Mouse (Mus musculus): Measurements from ENCODE around the gene Nfkbiz. TPM values are rescaled to one million over a fixed set of nuclear protein-coding genes. Genes with fewer than 3 reads are reported as not detected.

The Nfkbiz gene
- total and polyA plus RNA-seq, 3 experiments, result 1.3 to 2.4 TPM; not detected in 1

GRCm38 (mm10) chr16:55820161-55820915, 18.4 kb downstream of the Nfkbiz start:
- Histone ChIP-seq H3K9me3 (replicated peaks; ENCODE audit: insufficient read depth, low read length) (no peaks in the 10 kb centered on the region), H3K36me3 (ENCODE audit: control insufficient read depth in 1 of 2, insufficient read depth in 2 of 2, low read length in 2 of 2) (peaks cover 4 to 12% of the 10 kb centered on the region in 2 experiments; a peak in 3 of 4 replicates), H3K79me2 (ENCODE audit: control insufficient read depth, insufficient read depth, low read length, poor library complexity) (peaks cover 9% of the 10 kb centered on the region), H3K4me3 (ENCODE audit: control insufficient read depth in 1 of 2, insufficient read depth in 1 of 2, low read depth in 2 of 2, low read length in 2 of 2) (no peak overlapping the region; a peak in 1 of 4 replicates), H3K4me1 (ENCODE audit: control insufficient read depth in 1 of 2, insufficient read depth in 2 of 2, low read length in 2 of 2) (peaks cover 2 to 11% of the 10 kb centered on the region in 2 experiments), H3K9ac (ENCODE audit: control insufficient read depth, low read depth, low read length, poor library complexity, severe bottlenecking) (no peak overlapping the region), H3K27me3 (ENCODE audit: control insufficient read depth in 1 of 2, insufficient read depth in 2 of 2, low read length in 2 of 2) (no peaks in the 10 kb centered on the region), H3K27ac (ENCODE audit: control insufficient read depth, low read depth, low read length) (no peak overlapping the region)
- TF ChIP-seq KAT2A (conservative IDR thresholded peaks at IDR 0.05; ENCODE audit: low read depth, low read length), result no peak
- TF ChIP-seq MEF2A (IDR thresholded peaks at IDR 0.05; ENCODE audit: extremely low read depth, insufficient replicate concordance, low read depth, low read length, poor library complexity, severe bottlenecking), result no peak
- no peak for TF ChIP-seq ZMIZ1 (IDR thresholded peaks at IDR 0.05; ENCODE audit: low read depth, low read length)
- TF ChIP-seq USF1 (IDR thresholded peaks at IDR 0.05; ENCODE audit: low read depth, low read length), result no peak
- no peak for TF ChIP-seq MAZ (IDR thresholded peaks at IDR 0.05; ENCODE audit: low read depth, low read length)
- no peak for TF ChIP-seq POLR2AphosphoS5 (IDR thresholded peaks at IDR 0.05; ENCODE audit: borderline replicate concordance, low read depth, low read length)
- no peak for TF ChIP-seq JUND (IDR thresholded peaks at IDR 0.05; ENCODE audit: low read depth, low read length)
- TF ChIP-seq ETS1 (IDR thresholded peaks at IDR 0.05; ENCODE audit: low read depth, low read length), result no peak
- no peak for TF ChIP-seq ZC3H11A (IDR thresholded peaks at IDR 0.05; ENCODE audit: low read depth, low read length)
- TF ChIP-seq CHD2 (IDR thresholded peaks at IDR 0.05; ENCODE audit: low read length), result no peak
- TF ChIP-seq MYB (IDR thresholded peaks at IDR 0.05; ENCODE audit: low read depth, low read length), result no peak
- no peak for TF ChIP-seq NELFE (IDR thresholded peaks at IDR 0.05; ENCODE audit: low read depth, low read length)
- no peak for TF ChIP-seq POLR2A (IDR thresholded peaks at IDR 0.05; ENCODE audit: control insufficient read depth in 1 of 2, insufficient read depth in 1 of 2, low read depth in 1 of 2, low read length in 2 of 2, poor library complexity in 1 of 2)
- TF ChIP-seq TCF12 (IDR thresholded peaks at IDR 0.05; ENCODE audit: low read depth, low read length), result no peak
- no peak for TF ChIP-seq CHD1 (IDR thresholded peaks at IDR 0.05; ENCODE audit: low read depth, low read length)
- no peak for TF ChIP-seq SIN3A (IDR thresholded peaks at IDR 0.05; ENCODE audit: low read length)
- TF ChIP-seq SMC3 (IDR thresholded peaks at IDR 0.05; ENCODE audit: low read depth, low read length), result no peak
- TF ChIP-seq CTCF (IDR thresholded peaks at IDR 0.05 in 2 of 3, conservative IDR thresholded peaks at IDR 0.05 in 1 of 3; ENCODE audit: control insufficient read depth in 1 of 3, insufficient read depth in 1 of 3, low read depth in 2 of 3, low read length in 3 of 3, poor library complexity in 1 of 3, severe bottlenecking in 1 of 3), result no peak
- no peak for DNase-seq (ENCODE audit: low read depth, low spot score)

GRCm38 (mm10) chr16:55819186-55819861, 19.4 kb downstream of the Nfkbiz start:
- Histone ChIP-seq H3K27ac (ENCODE audit: control insufficient read depth, low read depth, low read length) (no peak overlapping the region), H3K27me3 (ENCODE audit: control insufficient read depth in 1 of 2, insufficient read depth in 2 of 2, low read length in 2 of 2) (no peaks in the 10 kb centered on the region), H3K79me2 (ENCODE audit: control insufficient read depth, insufficient read depth, low read length, poor library complexity) (peaks cover 9% of the 10 kb centered on the region), H3K36me3 (ENCODE audit: control insufficient read depth in 1 of 2, insufficient read depth in 2 of 2, low read length in 2 of 2) (peaks cover 4 to 12% of the 10 kb centered on the region in 2 experiments; a peak in 3 of 4 replicates), H3K4me1 (ENCODE audit: control insufficient read depth in 1 of 2, insufficient read depth in 2 of 2, low read length in 2 of 2) (peaks cover 2 to 11% of the 10 kb centered on the region in 2 experiments), H3K9ac (ENCODE audit: control insufficient read depth, low read depth, low read length, poor library complexity, severe bottlenecking) (no peak overlapping the region), H3K4me3 (ENCODE audit: control insufficient read depth in 1 of 2, insufficient read depth in 1 of 2, low read depth in 2 of 2, low read length in 2 of 2) (no peak overlapping the region), H3K9me3 (replicated peaks; ENCODE audit: insufficient read depth, low read length) (no peaks in the 10 kb centered on the region)
- DNase-seq (ENCODE audit: low read depth, low spot score), result no peak
- TF ChIP-seq MYC (IDR thresholded peaks at IDR 0.05; ENCODE audit: low read depth, low read length), result no peak
- TF ChIP-seq EP300 (IDR thresholded peaks at IDR 0.05; ENCODE audit: low read depth in 1 of 2, low read length in 2 of 2), result no peak
- no peak for TF ChIP-seq MYB (IDR thresholded peaks at IDR 0.05; ENCODE audit: low read depth, low read length)
- TF ChIP-seq ETS1 (IDR thresholded peaks at IDR 0.05; ENCODE audit: low read depth, low read length), result no peak
- TF ChIP-seq RCOR1 (IDR thresholded peaks at IDR 0.05; ENCODE audit: low read depth, low read length), result no peak
- no peak for TF ChIP-seq KAT2A (conservative IDR thresholded peaks at IDR 0.05; ENCODE audit: low read depth, low read length)
- TF ChIP-seq UBTF (IDR thresholded peaks at IDR 0.05; ENCODE audit: borderline replicate concordance, insufficient read depth, low read depth, low read length), result no peak
- no peak for TF ChIP-seq SMC3 (IDR thresholded peaks at IDR 0.05; ENCODE audit: low read depth, low read length)
- no peak for TF ChIP-seq RAD21 (IDR thresholded peaks at IDR 0.05; ENCODE audit: low read depth, low read length)
- TF ChIP-seq ZNF384 (IDR thresholded peaks at IDR 0.05; ENCODE audit: low read depth, low read length), result no peak
- no peak for TF ChIP-seq GATA1 (IDR thresholded peaks at IDR 0.05; ENCODE audit: low read depth, low read length)
- no peak for TF ChIP-seq POLR2AphosphoS5 (IDR thresholded peaks at IDR 0.05; ENCODE audit: borderline replicate concordance, low read depth, low read length)
- no peak for TF ChIP-seq CTCF (IDR thresholded peaks at IDR 0.05 in 2 of 3, conservative IDR thresholded peaks at IDR 0.05 in 1 of 3; ENCODE audit: control insufficient read depth in 1 of 3, insufficient read depth in 1 of 3, low read depth in 2 of 3, low read length in 3 of 3, poor library complexity in 1 of 3, severe bottlenecking in 1 of 3)
- TF ChIP-seq POLR2AphosphoS2 (IDR thresholded peaks at IDR 0.05; ENCODE audit: low read length), result no peak
- TF ChIP-seq ZKSCAN1 (IDR thresholded peaks at IDR 0.05; ENCODE audit: low read depth, low read length), result no peak
